Mouse (Mus musculus) kidney, adult 2 months (tissue): ENCODE measurements at regions not wholly inside any gene's neighbourhood (a gene's known extent, or its start where the extent isn't known, plus 50 kb on each side); places are given as distances from the start of the nearest gene placed in this dataset.
A peak's percentile ranks its signal among the peaks of the same experiment; 100 is the strongest.

Source experiments
- CTCF ChIP-seq: fragments of 200-500 bp; conservative IDR thresholded peaks from 2 replicates; pipeline ENCODE4 v1.5.1; 2011; ENCODE audit warnings: low read depth, mild to moderate bottlenecking, control low read depth, low read length, moderate library complexity, mixed read lengths; ENCODE audit not compliant: insufficient read depth, insufficient read length
- POLR2A ChIP-seq: fragments of 200-500 bp; IDR thresholded peaks from one replicate; pipeline ENCODE4 v1.6.1; 2011; ENCODE audit warnings: low read depth, low read length, control low read depth

- TF ChIP-seq CTCF, result peak; percentile 55
- TF ChIP-seq POLR2A, result no peak
These were observed 214.7 kb upstream of the Pmfbp1 start for GRCm38 (mm10) chr8:109279129-109279528.
